In genomic region chr1:86294472-86294871, GRCm38 (mm10) we compare ENCODE assay signal across 12 mouse cellular contexts. TPM values are rescaled to one million over a fixed set of nuclear protein-coding genes. Genes with fewer than 3 reads are reported as not detected.
A peak's percentile ranks its signal among the peaks of the same experiment; 100 is the strongest.
DNase-seq lines count a peak whose midpoint lies in the region; ATAC-seq and TF ChIP-seq lines count a peak whose summit lies in the region.
"Had no signal": no experiment of that assay in that cellular context is flagged by ENCODE, and none has a peak within 500 bp of the region (broad histone marks: within the 10 kb centered on the region; RNA-seq: fewer than 3 reads in every experiment).

No protein-coding gene starts in this region.

- WGBS in forebrain, embryonic 15.5 days, result 10% methylated on average over 4 of the region's 4 CpGs
- 13% methylated on average over 4 of the region's 4 CpGs for WGBS in midbrain, embryonic 12.5 days

- ATAC-seq in forebrain, embryonic 15.5 days (replicated peaks), result peak; percentile 68
- peak; percentile 56; the same call in 1 of the 2 replicates for ATAC-seq in midbrain, embryonic 12.5 days (ENCODE audit: low FRiP score, low read depth)

- no peak overlapping the region for H3K9ac ChIP-seq in forebrain, embryonic 15.5 days (replicated peaks)
- no peak overlapping the region for H3K9ac ChIP-seq in midbrain, embryonic 12.5 days (replicated peaks)
- H3K9ac ChIP-seq: embryonic facial prominence, embryonic 12.5 days; neural tube, embryonic 15.5 days had no signal

- no peaks in the 10 kb centered on the region for H3K9me3 ChIP-seq in forebrain, embryonic 15.5 days
- H3K9me3 ChIP-seq in midbrain, embryonic 12.5 days, result no peaks in the 10 kb centered on the region
- H3K9me3 ChIP-seq: embryonic facial prominence, embryonic 12.5 days; neural tube, embryonic 15.5 days had no signal

- no peak for TF ChIP-seq CTCF in brain, embryonic 14.5 days (IDR thresholded peaks at IDR 0.05; ENCODE audit: borderline replicate concordance, extremely low read depth, insufficient read depth, insufficient read length)

- H3K36me3 ChIP-seq in forebrain, embryonic 15.5 days, result no peaks in the 10 kb centered on the region
- H3K36me3 ChIP-seq in midbrain, embryonic 12.5 days, result no peaks in the 10 kb centered on the region
- H3K36me3 ChIP-seq: embryonic facial prominence, embryonic 12.5 days; neural tube, embryonic 15.5 days had no signal

- no peaks in the 10 kb centered on the region for H3K27me3 ChIP-seq in forebrain, embryonic 15.5 days
- H3K27me3 ChIP-seq in midbrain, embryonic 12.5 days, result no peaks in the 10 kb centered on the region
- H3K27me3 ChIP-seq: embryonic facial prominence, embryonic 12.5 days; neural tube, embryonic 15.5 days had no signal

- no peak for TF ChIP-seq POLR2A in brain, embryonic 14.5 days (IDR thresholded peaks at IDR 0.05; ENCODE audit: borderline replicate concordance, extremely low read depth, insufficient read depth, insufficient read length, poor library complexity, severe bottlenecking)

- no peak overlapping the region for H3K4me2 ChIP-seq in forebrain, embryonic 15.5 days (replicated peaks)
- no peak overlapping the region for H3K4me2 ChIP-seq in midbrain, embryonic 12.5 days (replicated peaks)
- H3K4me2 ChIP-seq: embryonic facial prominence, embryonic 12.5 days; neural tube, embryonic 15.5 days had no signal

- peak; percentile 24 to 52 for DNase-seq in layer of hippocampus, postnatal 10 days (ENCODE audit: low spot score in 2 of 2)
- DNase-seq in layer of hippocampus, adult 9-10 months (ENCODE audit: low spot score), result no peak
- DNase-seq in brain, embryonic 14.5 days (ENCODE audit: low read depth), result peak; percentile 68
- DNase-seq in thymus, postnatal 4 days, result no peak
- no peak for DNase-seq in ovary, postnatal 14 days (ENCODE audit: low spot score)
- no peak for DNase-seq in lung, postnatal 36 days
- DNase-seq: gastrocnemius, postnatal 14 days; lung, postnatal 14 days had no signal

- no peak overlapping the region for H3K4me3 ChIP-seq in forebrain, embryonic 15.5 days
- no peak overlapping the region for H3K4me3 ChIP-seq in midbrain, embryonic 12.5 days
- H3K4me3 ChIP-seq: embryonic facial prominence, embryonic 12.5 days; neural tube, embryonic 15.5 days had no signal

- H3K27ac ChIP-seq in forebrain, embryonic 15.5 days (replicated peaks), result no peak overlapping the region
- H3K27ac ChIP-seq in midbrain, embryonic 12.5 days (replicated peaks), result no peak overlapping the region
- H3K27ac ChIP-seq: embryonic facial prominence, embryonic 12.5 days; neural tube, embryonic 15.5 days had no signal

- H3K4me1 ChIP-seq in forebrain, embryonic 15.5 days, result peaks cover 5% of the 10 kb centered on the region
- peaks cover 13% of the 10 kb centered on the region; the same call in 1 of the 2 replicates for H3K4me1 ChIP-seq in midbrain, embryonic 12.5 days
- H3K4me1 ChIP-seq: neural tube, embryonic 15.5 days had no signal

RNA-seq across cellular contexts. Expression of gene B3gnt7, which starts 8.2 kb away (rescaled TPM):
- total RNA-seq in layer of hippocampus, postnatal 10 days (2021), result 1 to 10 TPM; 3.6 to 3.9 TPM
- 5.6 and 5.8 TPM in 2 replicates for polyA plus RNA-seq in brain, embryonic 14.5 days (2012; rRNA removed)
- 3.3 and 4.0 TPM in 2 replicates for polyA plus RNA-seq in forebrain, embryonic 15.5 days (2015; fragmentation: Nextera tagmentation; extraction: Ambion mirVana)
- polyA plus RNA-seq in midbrain, embryonic 12.5 days (2016; fragmentation: Nextera tagmentation; extraction: Ambion mirVana), result 2.3 and 2.4 TPM in 2 replicates

Comparison
In these comparisons a context has a peak if more than half of its experiments do, and no peak if none do; other contexts are left out.
1. DNase-seq: peak in layer of hippocampus, postnatal 10 days (2 of 2) and brain, embryonic 14.5 days (single experiment); none in layer of hippocampus, adult 9-10 months (single experiment), thymus, postnatal 4 days (single experiment), ovary, postnatal 14 days (single experiment) and lung, postnatal 36 days (single experiment).